Mouse (Mus musculus) macrophage (primary cell): Measurements from ENCODE around the gene Prune2. TPM values are rescaled to one million over a fixed set of nuclear protein-coding genes. Genes with fewer than 3 reads are reported as not detected.

Experiments used
- H3K27ac ChIP-seq: fragments of 350-480 bp; formaldehyde crosslinking; 2 replicates; pipeline ENCODE4 v1.9.0; 2021
- H3K36me3 ChIP-seq: fragments of 350-480 bp; formaldehyde crosslinking; 2 replicates; pipeline ENCODE4 v1.9.0; 2021; ENCODE audit errors: inconsistent target
- H3K4me3 ChIP-seq: fragments of 350-480 bp; formaldehyde crosslinking; 2 replicates; pipeline ENCODE4 v1.9.0; 2021; ENCODE audit errors: inconsistent target
- H3K79me2 ChIP-seq: fragments of 350-480 bp; formaldehyde crosslinking; 2 replicates; pipeline ENCODE4 v1.9.0; 2021; ENCODE audit errors: inconsistent target
- WGBS: methylation state at CpG from one replicate; pipeline ENCODE4 v1.1.7; 2026; ENCODE audit warnings: inconsistent platforms; ENCODE audit not compliant: missing documents; 5-methylcytosine and 5-hydroxymethylcytosine counted together
- polyA plus RNA-seq: library from polyadenylated mRNA; stranded (reverse); fragments of 250-400 nt; gene quantifications from 3 replicates; pipeline ENCODE4 v1.2.4, GENCODE M21; 2018; ENCODE audit warnings: inconsistent platforms
- total RNA-seq, 78 experiments: library from RNA; depleted of rRNA; stranded (reverse); fragments of 250-400 nt; gene quantifications; 1 replicate in 9 of 78; 2 replicates in 24 of 78; 3 replicates in 43 of 78; 4 replicates in 2 of 78; pipeline ENCODE4 v1.2.4; 2018; ENCODE audit warnings: inconsistent platforms in 56 of 78

Gene Prune2
- 10 to 100 TPM in 12 of 26 experiments, 1 to 10 TPM in 10, under 1 TPM in 4; 0.17 to 15.6 (median 9.3) TPM for total RNA-seq (2018; cell fraction: chromatin; rRNA removed)
- 1 to 10 TPM; 3.2 to 7.0 (median 4.8) TPM for total RNA-seq (2018; cell fraction: cytosol; rRNA removed)
- 10 to 100 TPM in 6 of 26 experiments, 1 to 10 TPM in 20; 1.1 to 18.0 (median 6.9) TPM for total RNA-seq (2018; cell fraction: nucleus; rRNA removed)
- 3.8 to 10.1 TPM (median 3.8 TPM) in 3 replicates for polyA plus RNA-seq

GRCm38 (mm10) chr19:16955613-16956271 is at the start of gene Prune2:
TSS of gene Prune2 (plus strand) at chr19:16956118.
- Histone ChIP-seq H3K36me3 (no peaks in the 10 kb centered on the region), H3K27ac (no peak within 1 kb of the TSS), H3K79me2 (no peaks in the 10 kb centered on the region), H3K4me3 (no peak within 1 kb of the TSS)
- WGBS: under 1% methylated on average over 36 of the region's 36 CpGs

- Histone ChIP-seq H3K27ac (no peak overlapping the region), H3K79me2 (no peaks in the 10 kb centered on the region), H3K36me3 (no peaks in the 10 kb centered on the region), H3K4me3 (no peak overlapping the region)
- 92% methylated on average over 5 of the region's 5 CpGs for WGBS
Measured at GRCm38 (mm10) chr19:16911507-16911906, 44.4 kb upstream of the Prune2 start.

GRCm38 (mm10) chr19:16924516-16924915 is 31.4 kb upstream of the Prune2 start:
- no peak overlapping the region for H3K4me3 ChIP-seq
- WGBS: 93% methylated on average over 4 of the region's 4 CpGs
- H3K27ac ChIP-seq: no peak overlapping the region
- no peaks in the 10 kb centered on the region for H3K36me3 ChIP-seq
- H3K79me2 ChIP-seq: no peaks in the 10 kb centered on the region

GRCm38 (mm10) chr19:16934664-16935063 is 21.3 kb upstream of the Prune2 start:
- 68% methylated on average over 8 of the region's 8 CpGs for WGBS
- Histone ChIP-seq H3K27ac (no peak overlapping the region), H3K36me3 (no peaks in the 10 kb centered on the region), H3K79me2 (no peaks in the 10 kb centered on the region), H3K4me3 (no peak overlapping the region)

- WGBS: 66% methylated on average over 2 of the region's 2 CpGs
Measured at GRCm38 (mm10) chr19:16948794-16949313, 7.1 kb upstream of the Prune2 start.

GRCm38 (mm10) chr19:16949341-16949740 is 6.6 kb upstream of the Prune2 start:
- Histone ChIP-seq H3K79me2 (no peaks in the 10 kb centered on the region), H3K27ac (no peak overlapping the region), H3K36me3 (no peaks in the 10 kb centered on the region), H3K4me3 (no peak overlapping the region)
- WGBS: 87% methylated on average over 2 of the region's 2 CpGs

More at GRCm38 (mm10) chr19:16948794-16949313, 7.1 kb upstream of the Prune2 start:
- H3K27ac ChIP-seq: no peak overlapping the region
- H3K4me3 ChIP-seq: no peak overlapping the region
- H3K36me3 ChIP-seq: no peaks in the 10 kb centered on the region
- no peaks in the 10 kb centered on the region for H3K79me2 ChIP-seq

- Histone ChIP-seq H3K36me3 (no peaks in the 10 kb centered on the region), H3K27ac (no peak overlapping the region), H3K4me3 (no peak overlapping the region), H3K79me2 (no peaks in the 10 kb centered on the region)
- 94% methylated on average over 9 of the region's 9 CpGs for WGBS
Measured at GRCm38 (mm10) chr19:16950051-16950450, 5.9 kb upstream of the Prune2 start.

- Histone ChIP-seq H3K36me3 (no peaks in the 10 kb centered on the region), H3K27ac (no peak overlapping the region), H3K4me3 (no peak overlapping the region), H3K79me2 (no peaks in the 10 kb centered on the region)
- 73% methylated on average over 8 of the region's 8 CpGs for WGBS
Measured at GRCm38 (mm10) chr19:16950664-16951363, 5.1 kb upstream of the Prune2 start.

GRCm38 (mm10) chr19:16954736-16955135 is 1.2 kb upstream of the Prune2 start:
- no peaks in the 10 kb centered on the region for H3K79me2 ChIP-seq
- H3K36me3 ChIP-seq: no peaks in the 10 kb centered on the region
- H3K27ac ChIP-seq: no peak overlapping the region
- WGBS: 86% methylated on average over 6 of the region's 6 CpGs
- no peak overlapping the region for H3K4me3 ChIP-seq

- no peaks in the 10 kb centered on the region for H3K79me2 ChIP-seq
- WGBS: 68% methylated on average over 9 of the region's 9 CpGs
- H3K4me3 ChIP-seq: no peak overlapping the region
- H3K36me3 ChIP-seq: no peaks in the 10 kb centered on the region
- no peak overlapping the region for H3K27ac ChIP-seq
Measured at GRCm38 (mm10) chr19:16955231-16955612, 696 bp upstream of the Prune2 start.

GRCm38 (mm10) chr19:16956319-16956718 is 401 bp downstream of the Prune2 start:
- 0% methylated on average over 7 of the region's 7 CpGs for WGBS
- Histone ChIP-seq H3K4me3 (no peak overlapping the region), H3K36me3 (no peaks in the 10 kb centered on the region), H3K79me2 (no peaks in the 10 kb centered on the region), H3K27ac (no peak overlapping the region)

- H3K27ac ChIP-seq: no peak overlapping the region
- no peaks in the 10 kb centered on the region for H3K36me3 ChIP-seq
- WGBS: 89% methylated on average over 4 of the region's 4 CpGs
- no peaks in the 10 kb centered on the region for H3K79me2 ChIP-seq
- H3K4me3 ChIP-seq: no peak overlapping the region
Measured at GRCm38 (mm10) chr19:16959051-16959450, 3.1 kb downstream of the Prune2 start.

- no peak overlapping the region for H3K4me3 ChIP-seq
- H3K79me2 ChIP-seq: no peaks in the 10 kb centered on the region
- H3K27ac ChIP-seq: no peak overlapping the region
- H3K36me3 ChIP-seq: no peaks in the 10 kb centered on the region
- 49% methylated on average over 8 of the region's 8 CpGs for WGBS
Measured at GRCm38 (mm10) chr19:16959551-16959950, 3.6 kb downstream of the Prune2 start.

GRCm38 (mm10) chr19:16961036-16961435 is 5.1 kb downstream of the Prune2 start:
- Histone ChIP-seq H3K4me3 (no peak overlapping the region), H3K36me3 (no peaks in the 10 kb centered on the region), H3K79me2 (no peaks in the 10 kb centered on the region), H3K27ac (no peak overlapping the region)
- WGBS: 75% methylated on average over 3 of the region's 3 CpGs

- Histone ChIP-seq H3K36me3 (no peaks in the 10 kb centered on the region), H3K4me3 (no peak overlapping the region), H3K79me2 (no peaks in the 10 kb centered on the region), H3K27ac (no peak overlapping the region)
- 94% methylated on average over 3 of the region's 3 CpGs for WGBS
Measured at GRCm38 (mm10) chr19:16963178-16963577, 7.3 kb downstream of the Prune2 start.
